Mouse (Mus musculus) brain, embryonic 14.5 days (tissue): ENCODE measurements around the gene Atg14. TPM values are rescaled to one million over a fixed set of nuclear protein-coding genes. Genes with fewer than 3 reads are reported as not detected.

Source experiments
- DNase-seq: peaks from one replicate; pipeline ENCODE4 v3.0.0-alpha.2; 2011; ENCODE audit warnings: low read depth
- CTCF ChIP-seq: fragments of 200-500 bp; IDR thresholded peaks from 2 replicates; pipeline ENCODE4 v1.5.1; 2012; ENCODE audit warnings: inconsistent platforms, mild to moderate bottlenecking, moderate library complexity, borderline replicate concordance; ENCODE audit not compliant: insufficient read depth, insufficient read length; ENCODE audit errors: extremely low read depth
- POLR2A ChIP-seq: fragments of 200-500 bp; IDR thresholded peaks from 2 replicates; pipeline ENCODE4 v1.6.1; 2012; ENCODE audit warnings: mild to moderate bottlenecking, inconsistent platforms, borderline replicate concordance; ENCODE audit not compliant: poor library complexity, insufficient read depth, insufficient read length, severe bottlenecking; ENCODE audit errors: extremely low read depth
- polyA plus RNA-seq: library from polyadenylated mRNA; depleted of rRNA; stranded (reverse); fragments of >200 nt; gene quantifications from 2 replicates; pipeline ENCODE4 v1.2.3, GENCODE M21; 2012

Atg14 gene
- polyA plus RNA-seq, 1 experiment: 15.4 TPM

GRCm38 (mm10) chr14:47522301-47522700 lies 48.1 kb downstream of the Atg14 start:
- DNase-seq: no peak
- no peak for TF ChIP-seq POLR2A
- no peak for TF ChIP-seq CTCF

- DNase-seq: no peak
- TF ChIP-seq CTCF (no peak), POLR2A (no peak)
Measured at GRCm38 (mm10) chr14:47521609-47522008, 48.8 kb downstream of the Atg14 start.

- DNase-seq: no peak
- TF ChIP-seq CTCF (no peak), POLR2A (no peak)
Measured at GRCm38 (mm10) chr14:47520751-47521449, 49.5 kb downstream of the Atg14 start.

GRCm38 (mm10) chr14:47518619-47519018 lies 51.8 kb downstream of the Atg14 start:
- DNase-seq: no peak
- TF ChIP-seq POLR2A (no peak), CTCF (no peak)

- no peak for DNase-seq
- TF ChIP-seq CTCF: no peak
- no peak for TF ChIP-seq POLR2A
Measured at GRCm38 (mm10) chr14:47516755-47517154, 53.7 kb downstream of the Atg14 start.

GRCm38 (mm10) chr14:47515636-47516035 lies 54.8 kb downstream of the Atg14 start:
- no peak for DNase-seq

GRCm38 (mm10) chr14:47514816-47515453 lies 55.5 kb downstream of the Atg14 start:
- TF ChIP-seq POLR2A: no peak
- no peak for TF ChIP-seq CTCF
- no peak for DNase-seq

More at GRCm38 (mm10) chr14:47515636-47516035, 54.8 kb downstream of the Atg14 start:
- TF ChIP-seq POLR2A (no peak), CTCF (no peak)

- TF ChIP-seq CTCF (no peak), POLR2A (no peak)
- no peak for DNase-seq
Measured at GRCm38 (mm10) chr14:47513606-47514005, 56.8 kb downstream of the Atg14 start.

GRCm38 (mm10) chr14:47510244-47510643 lies 60.2 kb downstream of the Atg14 start:
- TF ChIP-seq POLR2A (no peak), CTCF (no peak)
- DNase-seq: no peak

GRCm38 (mm10) chr14:47508035-47508434 lies 62.4 kb downstream of the Atg14 start:
- TF ChIP-seq CTCF (no peak), POLR2A (no peak)
- peak; percentile 35 for DNase-seq

- no peak for DNase-seq
- no peak for TF ChIP-seq CTCF
- no peak for TF ChIP-seq POLR2A
Measured at GRCm38 (mm10) chr14:47506676-47507075, 63.8 kb downstream of the Atg14 start.

GRCm38 (mm10) chr14:47504036-47504435 lies 66.4 kb downstream of the Atg14 start:
- TF ChIP-seq POLR2A (no peak), CTCF (no peak)
- peak; percentile 12 for DNase-seq

GRCm38 (mm10) chr14:47498632-47499031 lies 71.8 kb downstream of the Atg14 start:
- TF ChIP-seq POLR2A (no peak), CTCF (no peak)
- DNase-seq: no peak

- no peak for DNase-seq
Measured at GRCm38 (mm10) chr14:47497166-47497565, 73.3 kb downstream of the Atg14 start.

GRCm38 (mm10) chr14:47495951-47496350 lies 74.5 kb downstream of the Atg14 start:
- no peak for DNase-seq
- no peak for TF ChIP-seq CTCF
- TF ChIP-seq POLR2A: no peak

More at GRCm38 (mm10) chr14:47497166-47497565, 73.3 kb downstream of the Atg14 start:
- no peak for TF ChIP-seq POLR2A
- no peak for TF ChIP-seq CTCF
